Mouse (Mus musculus): ENCODE measurements around the gene Hmga1. TPM values are rescaled to one million over a fixed set of nuclear protein-coding genes. Genes with fewer than 3 reads are reported as not detected.

The Hmga1 gene
- polyA plus RNA-seq, 1 experiment from 2014 or later = 134 TPM

DNA sequence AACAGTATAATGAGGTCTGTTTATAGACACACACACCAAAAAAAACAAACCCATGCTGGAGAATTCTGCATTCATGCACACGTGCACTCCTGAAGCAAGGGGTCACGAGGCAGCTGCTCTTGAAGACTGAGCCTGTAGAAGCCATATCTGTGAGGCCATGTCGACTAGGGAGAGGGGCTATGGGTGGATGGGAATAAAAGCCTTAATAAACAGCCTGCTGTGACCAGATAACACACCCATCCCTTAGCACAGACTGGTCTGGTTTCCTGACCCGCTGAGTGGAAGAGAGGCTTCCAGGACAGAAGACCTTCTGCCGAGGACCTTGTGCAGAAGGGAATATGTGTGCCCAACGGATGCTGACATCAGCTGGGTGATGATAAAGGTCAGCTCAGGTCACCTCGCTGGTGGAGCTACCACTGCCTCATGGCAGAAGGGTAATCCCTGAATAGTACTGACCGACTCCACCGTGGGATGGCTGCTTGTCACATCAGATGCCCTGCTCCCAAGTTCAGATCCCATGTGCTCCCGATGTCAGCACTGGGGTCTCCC is 17.5 kb downstream of the Hmga1 start:
- Histone ChIP-seq H3K36me3 (ENCODE audit: control insufficient read depth, insufficient read depth, low read length) (peaks cover 38% of the 10 kb centered on the region), H3K9ac (replicated peaks; ENCODE audit: low read length) (no peak overlapping the region), H3K9me3 (ENCODE audit: control insufficient read depth, low read length) (no peaks in the 10 kb centered on the region), H3K27me3 (ENCODE audit: control insufficient read depth, insufficient read depth, low read length) (no peaks in the 10 kb centered on the region), H3K4me2 (ENCODE audit: low read length) (no peak overlapping the region), H3K4me3 (replicated peaks; ENCODE audit: low read depth, low read length) (no peak overlapping the region), H3K27ac (replicated peaks; ENCODE audit: low read depth, low read length) (no peak overlapping the region), H3K4me1 (ENCODE audit: control insufficient read depth, insufficient read depth, low read length) (no peaks in the 10 kb centered on the region)
- ATAC-seq (ENCODE audit: low FRiP score, low TSS enrichment) (no peak), DNase-seq (no peak)
- WGBS = 91% methylated on average over 10 of the region's 10 CpGs

DNA sequence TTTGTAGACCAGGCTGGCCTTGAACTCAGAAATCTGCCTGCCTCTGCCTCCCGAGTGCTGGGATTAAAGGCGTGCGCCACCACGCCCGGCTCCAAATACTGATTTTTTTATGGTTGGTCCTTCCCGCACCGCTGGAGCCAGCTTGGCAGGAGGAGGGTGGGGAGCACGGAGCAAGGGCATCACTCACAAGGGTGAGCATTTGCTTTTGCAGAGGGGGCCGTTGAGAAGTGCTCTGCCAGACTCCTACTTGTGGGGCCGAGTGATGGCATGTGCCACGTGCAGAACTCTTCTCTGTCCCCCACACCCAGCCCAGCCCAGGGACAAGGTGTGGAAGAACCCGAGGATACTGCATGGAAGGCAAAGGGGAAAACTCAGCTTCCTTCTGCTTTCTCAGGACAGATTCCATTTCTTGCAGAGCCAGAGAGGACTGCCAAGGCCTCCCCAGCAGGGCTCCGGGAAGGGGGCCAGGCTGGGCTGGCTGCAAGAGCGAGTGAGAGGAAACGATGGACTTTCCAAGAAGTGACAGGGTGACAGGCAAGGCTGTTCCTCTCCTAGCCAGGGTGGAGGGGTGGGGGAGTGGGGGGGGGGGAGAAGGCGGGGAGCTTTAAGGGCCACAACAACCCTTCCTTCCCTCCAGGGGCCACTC is 18.3 kb downstream of the Hmga1 start:
- Histone ChIP-seq H3K4me3 (replicated peaks; ENCODE audit: low read depth, low read length) (no peak overlapping the region), H3K27ac (replicated peaks; ENCODE audit: low read depth, low read length) (no peak overlapping the region), H3K4me2 (ENCODE audit: low read length) (no peak overlapping the region), H3K4me1 (ENCODE audit: control insufficient read depth, insufficient read depth, low read length) (no peaks in the 10 kb centered on the region), H3K27me3 (ENCODE audit: control insufficient read depth, insufficient read depth, low read length) (no peaks in the 10 kb centered on the region), H3K9ac (replicated peaks; ENCODE audit: low read length) (no peak overlapping the region), H3K36me3 (ENCODE audit: control insufficient read depth, insufficient read depth, low read length) (peaks cover 39% of the 10 kb centered on the region), H3K9me3 (ENCODE audit: control insufficient read depth, low read length) (no peaks in the 10 kb centered on the region)
- DNase-seq = no peak
- no peak for ATAC-seq (ENCODE audit: low FRiP score, low TSS enrichment)
- 91% methylated on average over 16 of the region's 16 CpGs for WGBS

GRCm38 (mm10) chr17:27575116-27575776 is 18.9 kb downstream of the Hmga1 start:
- Histone ChIP-seq H3K4me3 (replicated peaks; ENCODE audit: low read depth, low read length) (no peak overlapping the region), H3K36me3 (ENCODE audit: control insufficient read depth, insufficient read depth, low read length) (peaks cover 45% of the 10 kb centered on the region)
- no peak for ATAC-seq (ENCODE audit: low FRiP score, low TSS enrichment)

GRCm38 (mm10) chr17:27576056-27576455 is 19.8 kb downstream of the Hmga1 start:
- WGBS = 93% methylated on average over 7 of the region's 7 CpGs
- Histone ChIP-seq H3K9ac (replicated peaks; ENCODE audit: low read length) (no peak overlapping the region), H3K36me3 (ENCODE audit: control insufficient read depth, insufficient read depth, low read length) (peaks cover 53% of the 10 kb centered on the region), H3K4me2 (ENCODE audit: low read length) (no peak overlapping the region), H3K4me1 (ENCODE audit: control insufficient read depth, insufficient read depth, low read length) (no peaks in the 10 kb centered on the region), H3K27ac (replicated peaks; ENCODE audit: low read depth, low read length) (no peak overlapping the region), H3K9me3 (ENCODE audit: control insufficient read depth, low read length) (no peaks in the 10 kb centered on the region), H3K27me3 (ENCODE audit: control insufficient read depth, insufficient read depth, low read length) (no peaks in the 10 kb centered on the region), H3K4me3 (replicated peaks; ENCODE audit: low read depth, low read length) (no peak overlapping the region)
- DNase-seq = no peak
- ATAC-seq (ENCODE audit: low FRiP score, low TSS enrichment) = no peak

More at GRCm38 (mm10) chr17:27575116-27575776, 18.9 kb downstream of the Hmga1 start:
- Histone ChIP-seq H3K27me3 (ENCODE audit: control insufficient read depth, insufficient read depth, low read length) (no peaks in the 10 kb centered on the region), H3K9ac (replicated peaks; ENCODE audit: low read length) (no peak overlapping the region), H3K4me1 (ENCODE audit: control insufficient read depth, insufficient read depth, low read length) (no peaks in the 10 kb centered on the region), H3K9me3 (ENCODE audit: control insufficient read depth, low read length) (no peaks in the 10 kb centered on the region), H3K27ac (replicated peaks; ENCODE audit: low read depth, low read length) (no peak overlapping the region), H3K4me2 (ENCODE audit: low read length) (no peak overlapping the region)
- no peak for DNase-seq
- WGBS = 90% methylated on average over 10 of the region's 10 CpGs

DNA sequence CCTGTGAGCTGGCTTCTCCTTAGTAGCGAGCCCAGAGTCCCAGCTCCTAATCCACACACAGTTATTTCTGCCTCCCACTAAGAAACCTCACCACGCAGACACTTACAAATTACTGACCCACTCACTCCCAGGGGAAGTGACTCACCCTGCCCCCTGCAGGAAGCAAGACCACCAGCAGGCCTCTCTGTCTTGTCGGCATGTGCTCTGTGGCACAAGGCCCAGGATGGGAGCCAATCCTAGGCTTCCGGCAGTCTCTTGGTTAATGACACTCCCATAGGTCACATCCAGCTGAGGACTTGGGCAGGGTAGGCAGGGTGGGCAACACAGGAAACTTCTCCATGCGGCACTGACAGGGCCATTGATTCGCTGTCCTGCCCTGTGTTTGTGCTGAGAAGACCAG is 21.2 kb downstream of the Hmga1 start:
- no peak overlapping the region for H3K9ac ChIP-seq (replicated peaks; ENCODE audit: low read length)
- DNase-seq (no peak), ATAC-seq (ENCODE audit: low FRiP score, low TSS enrichment) (no peak)
- H3K27me3 ChIP-seq (ENCODE audit: control insufficient read depth, insufficient read depth, low read length) = no peaks in the 10 kb centered on the region
- no peak overlapping the region for H3K4me2 ChIP-seq (ENCODE audit: low read length)
- H3K9me3 ChIP-seq (ENCODE audit: control insufficient read depth, low read length) = no peaks in the 10 kb centered on the region
- H3K4me3 ChIP-seq (replicated peaks; ENCODE audit: low read depth, low read length) = no peak overlapping the region
- peaks cover 66% of the 10 kb centered on the region for H3K36me3 ChIP-seq (ENCODE audit: control insufficient read depth, insufficient read depth, low read length)
- no peak overlapping the region for H3K27ac ChIP-seq (replicated peaks; ENCODE audit: low read depth, low read length)
- WGBS = 77% methylated on average over 6 of the region's 6 CpGs
- H3K4me1 ChIP-seq (ENCODE audit: control insufficient read depth, insufficient read depth, low read length) = no peaks in the 10 kb centered on the region

DNA sequence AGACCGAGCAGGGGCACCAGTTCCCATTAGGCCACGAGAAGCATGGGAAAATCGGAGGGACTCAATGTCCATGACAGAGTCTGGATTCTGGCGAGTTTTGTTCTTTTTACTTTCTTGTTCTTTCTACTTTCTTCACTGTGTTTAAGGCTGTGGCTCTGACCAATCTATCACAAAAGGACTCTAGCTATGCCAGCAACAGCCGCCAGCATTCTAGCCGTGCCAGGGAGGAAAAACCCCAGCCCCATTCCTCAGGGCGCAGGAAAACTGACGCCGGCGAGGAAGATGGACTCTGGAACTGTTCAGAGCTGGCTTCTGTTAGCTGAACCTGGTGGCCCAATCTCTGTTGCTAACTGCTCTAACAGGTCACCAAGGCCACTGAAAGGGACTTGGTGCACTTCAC is 22.2 kb downstream of the Hmga1 start:
- Histone ChIP-seq H3K4me1 (ENCODE audit: control insufficient read depth, insufficient read depth, low read length) (no peaks in the 10 kb centered on the region), H3K9ac (replicated peaks; ENCODE audit: low read length) (no peak overlapping the region), H3K27me3 (ENCODE audit: control insufficient read depth, insufficient read depth, low read length) (no peaks in the 10 kb centered on the region), H3K36me3 (ENCODE audit: control insufficient read depth, insufficient read depth, low read length) (peaks cover 75% of the 10 kb centered on the region), H3K4me3 (replicated peaks; ENCODE audit: low read depth, low read length) (no peak overlapping the region), H3K9me3 (ENCODE audit: control insufficient read depth, low read length) (no peaks in the 10 kb centered on the region), H3K4me2 (ENCODE audit: low read length) (no peak overlapping the region), H3K27ac (replicated peaks; ENCODE audit: low read depth, low read length) (no peak overlapping the region)
- DNase-seq = no peak
- no peak for ATAC-seq (ENCODE audit: low FRiP score, low TSS enrichment)
- WGBS = 91% methylated on average over 10 of the region's 10 CpGs

GRCm38 (mm10) chr17:27579816-27580215 is 23.5 kb downstream of the Hmga1 start:
- Histone ChIP-seq H3K4me1 (ENCODE audit: control insufficient read depth, insufficient read depth, low read length) (no peaks in the 10 kb centered on the region), H3K4me3 (replicated peaks; ENCODE audit: low read depth, low read length) (no peak overlapping the region), H3K27ac (replicated peaks; ENCODE audit: low read depth, low read length) (no peak overlapping the region), H3K9me3 (ENCODE audit: control insufficient read depth, low read length) (no peaks in the 10 kb centered on the region), H3K27me3 (ENCODE audit: control insufficient read depth, insufficient read depth, low read length) (no peaks in the 10 kb centered on the region), H3K36me3 (ENCODE audit: control insufficient read depth, insufficient read depth, low read length) (peaks cover 75% of the 10 kb centered on the region), H3K9ac (replicated peaks; ENCODE audit: low read length) (no peak overlapping the region), H3K4me2 (ENCODE audit: low read length) (no peak overlapping the region)
- DNase-seq = no peak
- ATAC-seq (ENCODE audit: low FRiP score, low TSS enrichment) = no peak
- WGBS = 88% methylated on average over 8 of the region's 8 CpGs

- DNase-seq = no peak
- no peaks in the 10 kb centered on the region for H3K9me3 ChIP-seq (ENCODE audit: control insufficient read depth, low read length)
- H3K4me3 ChIP-seq (replicated peaks; ENCODE audit: low read depth, low read length) = no peak overlapping the region
- no peaks in the 10 kb centered on the region for H3K27me3 ChIP-seq (ENCODE audit: control insufficient read depth, insufficient read depth, low read length)
- no peak overlapping the region for H3K27ac ChIP-seq (replicated peaks; ENCODE audit: low read depth, low read length)
- H3K4me1 ChIP-seq (ENCODE audit: control insufficient read depth, insufficient read depth, low read length) = no peaks in the 10 kb centered on the region
- ATAC-seq (ENCODE audit: low FRiP score, low TSS enrichment) = no peak
- peaks cover 70% of the 10 kb centered on the region for H3K36me3 ChIP-seq (ENCODE audit: control insufficient read depth, insufficient read depth, low read length)
- no peak overlapping the region for H3K4me2 ChIP-seq (ENCODE audit: low read length)
- H3K9ac ChIP-seq (replicated peaks; ENCODE audit: low read length) = no peak overlapping the region
- 93% methylated on average over 20 of the region's 20 CpGs for WGBS
Observed at GRCm38 (mm10) chr17:27580392-27581068, 24.2 kb downstream of the Hmga1 start.

Data from midbrain, embryonic 14.5 days (tissue).